Mouse (Mus musculus) macrophage (primary cell): ENCODE data around the gene Banf1. TPM values are rescaled to one million over a fixed set of nuclear protein-coding genes. Genes with fewer than 3 reads are reported as not detected.
"Not testable (repeated sequence)": the region's sequence is repeated elsewhere in the genome, so short reads cannot be mapped to it uniquely, and the experiment has no call there.

ENCODE experiments used
- H3K27ac ChIP-seq: fragments of 350-480 bp; formaldehyde crosslinking; 2 replicates; pipeline ENCODE4 v1.9.0; 2021
- H3K36me3 ChIP-seq: fragments of 350-480 bp; formaldehyde crosslinking; 2 replicates; pipeline ENCODE4 v1.9.0; 2021; ENCODE audit errors: inconsistent target
- H3K4me3 ChIP-seq: fragments of 350-480 bp; formaldehyde crosslinking; 2 replicates; pipeline ENCODE4 v1.9.0; 2021; ENCODE audit errors: inconsistent target
- H3K79me2 ChIP-seq: fragments of 350-480 bp; formaldehyde crosslinking; 2 replicates; pipeline ENCODE4 v1.9.0; 2021; ENCODE audit errors: inconsistent target
- WGBS: methylation state at CpG from one replicate; pipeline ENCODE4 v1.1.7; 2026; ENCODE audit warnings: inconsistent platforms; ENCODE audit not compliant: missing documents; 5-methylcytosine and 5-hydroxymethylcytosine counted together
- polyA plus RNA-seq: library from polyadenylated mRNA; stranded (reverse); fragments of 250-400 nt; gene quantifications from 3 replicates; pipeline ENCODE4 v1.2.4, GENCODE M21; 2018; ENCODE audit warnings: inconsistent platforms
- total RNA-seq, 78 experiments: library from RNA; depleted of rRNA; stranded (reverse); fragments of 250-400 nt; gene quantifications; 1 replicate in 9 of 78; 2 replicates in 24 of 78; 3 replicates in 43 of 78; 4 replicates in 2 of 78; pipeline ENCODE4 v1.2.4; 2018; ENCODE audit warnings: inconsistent platforms in 56 of 78

The Banf1 gene
- total RNA-seq (2018; cell fraction: chromatin; rRNA removed): 1 to 10 TPM in 25 of 26 experiments, not detected in 1; 1.4 to 6.7 (median 2.6) TPM
- total RNA-seq (2018; cell fraction: cytosol; rRNA removed): 10 to 100 TPM; 50.8 to 78.1 (median 67.8) TPM
- total RNA-seq (2018; cell fraction: nucleus; rRNA removed): 10 to 100 TPM in 21 of 26 experiments, 1 to 10 TPM in 5; 6.9 to 42.3 (median 17.3) TPM
- 43.3 to 113 TPM (median 54.5 TPM) in 3 replicates for polyA plus RNA-seq

DNA sequence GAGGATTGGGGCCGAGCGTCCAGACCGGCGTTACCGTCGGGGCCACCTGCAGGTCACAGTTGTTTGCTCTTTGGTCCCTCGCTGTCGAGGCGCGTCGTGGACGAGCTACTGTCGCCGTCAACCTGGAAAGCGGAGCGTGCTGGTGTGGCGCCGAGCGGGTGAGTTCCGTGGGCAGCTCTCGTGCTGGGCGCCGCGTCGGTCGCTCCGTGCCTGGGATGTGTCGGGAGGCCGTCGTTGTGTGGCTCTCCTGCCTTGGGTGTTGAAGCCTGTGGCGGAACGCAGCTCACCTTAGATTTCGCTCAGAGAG lies at the start of gene Banf1:
Gene Banf1, minus strand, starts transcription at position 116 of the 307 bp plus-strand sequence.
- Histone ChIP-seq H3K36me3 (peaks cover 15% of the 10 kb centered on the region), H3K27ac (peak within 1 kb of the TSS; percentile 87), H3K4me3 (peak within 1 kb of the TSS; percentile 91), H3K79me2 (peaks cover 44% of the 10 kb centered on the region)
- 1% methylated on average over 33 of the region's 33 CpGs for WGBS

DNA sequence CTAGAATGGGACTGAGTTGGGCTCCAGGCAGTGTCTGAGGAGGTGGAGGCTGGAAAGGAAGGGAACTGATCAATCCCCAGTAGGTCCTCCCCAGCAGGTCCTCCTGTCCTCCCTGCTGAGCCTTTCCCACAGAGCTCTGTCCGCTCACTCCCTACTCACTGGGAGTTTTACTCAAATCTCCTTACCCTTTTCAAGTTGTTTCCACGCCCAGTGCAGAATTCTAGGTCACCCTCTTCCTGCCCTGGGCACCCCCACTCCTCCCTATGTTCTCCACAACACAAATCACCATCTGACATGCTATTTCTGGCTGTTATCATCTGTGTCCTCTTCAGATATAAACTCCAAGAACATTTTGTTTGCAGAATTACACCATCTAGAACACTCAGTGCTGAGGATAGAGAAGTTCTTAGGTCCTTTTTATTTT lies 47.6 kb upstream of the Banf1 start:
- Histone ChIP-seq H3K79me2 (no peaks in the 10 kb centered on the region), H3K4me3 (no peak overlapping the region), H3K36me3 (peaks cover 3% of the 10 kb centered on the region; the same call in 1 of the 2 replicates), H3K27ac (no peak overlapping the region)
- WGBS: 95% methylated on average over 2 of the region's 2 CpGs

DNA sequence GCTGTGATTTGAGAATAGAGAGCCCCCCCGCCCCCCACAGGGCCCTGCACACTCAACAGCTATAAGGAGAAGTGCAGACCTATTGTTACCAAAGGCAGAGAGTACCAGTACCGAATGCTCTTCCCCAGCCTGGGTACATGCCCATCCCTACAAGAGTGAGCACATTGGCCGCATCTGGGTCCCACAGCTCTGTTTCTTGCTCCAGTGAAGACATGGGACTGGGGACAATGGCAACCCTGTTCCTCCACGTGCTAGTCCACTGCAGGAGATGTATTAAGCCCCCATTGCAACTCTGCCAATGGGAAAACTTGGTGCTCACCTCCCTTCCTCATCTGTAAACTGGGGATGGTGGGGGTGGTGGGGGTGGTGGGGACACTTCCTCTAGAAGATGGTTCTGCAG lies 46.9 kb upstream of the Banf1 start:
- H3K36me3 ChIP-seq: no peaks in the 10 kb centered on the region; the same call in 1 of the 2 replicates
- no peaks in the 10 kb centered on the region for H3K79me2 ChIP-seq
- H3K27ac ChIP-seq: no peak overlapping the region
- 83% methylated on average over 4 of the region's 4 CpGs for WGBS
- no peak overlapping the region for H3K4me3 ChIP-seq

DNA sequence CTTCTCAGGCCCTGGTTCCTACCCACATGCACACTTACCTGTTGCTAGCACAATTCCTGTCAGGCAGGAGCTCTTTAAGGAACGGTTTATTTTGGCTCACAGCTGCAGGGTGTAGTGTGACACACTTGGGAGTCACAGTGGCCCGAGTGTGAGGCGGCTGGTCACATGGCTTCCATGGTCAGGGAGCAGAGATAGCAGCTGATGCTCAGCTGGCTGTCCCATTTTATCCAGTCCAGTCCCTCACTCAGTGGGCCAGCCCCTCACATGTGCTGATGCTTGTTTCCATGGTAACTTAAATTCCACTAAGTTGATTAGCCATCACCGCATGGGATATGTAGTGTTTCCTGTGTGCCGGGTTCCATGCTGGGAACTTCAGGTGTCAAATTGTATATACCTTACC lies 45.0 kb upstream of the Banf1 start:
- 93% methylated on average over 5 of the region's 5 CpGs for WGBS
- no peak overlapping the region for H3K27ac ChIP-seq
- no peak overlapping the region for H3K4me3 ChIP-seq
- H3K36me3 ChIP-seq: no peaks in the 10 kb centered on the region
- H3K79me2 ChIP-seq: peaks cover 4% of the 10 kb centered on the region; the same call in 1 of the 2 replicates

DNA sequence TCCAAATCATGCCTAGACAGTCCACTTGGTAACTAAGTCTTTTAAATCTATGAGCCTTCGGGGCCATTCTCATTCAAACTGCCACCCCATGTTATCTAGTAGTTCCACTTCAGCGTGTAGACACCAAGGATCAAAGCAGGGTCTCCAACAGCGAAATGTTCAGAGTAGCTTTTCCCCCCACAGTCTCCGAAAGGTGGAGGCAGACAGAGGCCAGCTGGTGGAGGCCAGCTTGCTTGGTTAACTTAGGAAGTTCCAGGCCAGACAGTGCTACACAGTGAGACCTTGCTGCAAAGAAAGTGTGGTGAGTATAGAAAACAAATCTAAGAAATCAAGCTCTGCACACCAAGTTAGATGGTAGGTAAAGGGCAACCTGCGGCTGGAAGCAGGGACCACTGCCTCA lies 43.7 kb upstream of the Banf1 start:
- no peak overlapping the region for H3K27ac ChIP-seq
- H3K4me3 ChIP-seq: no peak overlapping the region
- peaks cover 4% of the 10 kb centered on the region; the same call in 1 of the 2 replicates for H3K79me2 ChIP-seq
- no peaks in the 10 kb centered on the region for H3K36me3 ChIP-seq
- WGBS: 92% methylated on average over 5 of the region's 5 CpGs

DNA sequence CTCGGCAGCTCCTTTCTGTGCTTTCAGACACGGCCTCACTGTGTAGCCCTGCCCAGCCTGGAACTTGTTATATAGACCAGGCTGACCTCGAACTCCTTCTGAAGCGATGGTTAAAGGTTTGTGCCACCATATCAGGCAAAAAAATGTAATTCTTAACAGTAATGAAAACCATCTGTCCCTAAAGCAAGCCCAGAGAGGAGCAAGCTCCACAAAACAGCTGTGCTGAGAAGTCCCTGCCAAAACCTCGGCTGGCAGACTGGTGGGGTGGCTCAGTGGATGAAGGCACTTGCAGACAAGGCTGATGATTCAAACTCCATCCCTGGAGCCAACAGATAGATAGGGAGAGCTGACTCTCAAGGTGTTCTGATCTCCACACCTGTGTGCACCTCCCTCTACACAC lies 42.1 kb upstream of the Banf1 start:
- peaks cover 4% of the 10 kb centered on the region; the same call in 1 of the 2 replicates for H3K79me2 ChIP-seq
- H3K4me3 ChIP-seq: no peak overlapping the region
- 80% methylated on average over 5 of the region's 5 CpGs for WGBS
- H3K36me3 ChIP-seq: no peaks in the 10 kb centered on the region
- peak overlapping the region; percentile 92 for H3K27ac ChIP-seq

DNA sequence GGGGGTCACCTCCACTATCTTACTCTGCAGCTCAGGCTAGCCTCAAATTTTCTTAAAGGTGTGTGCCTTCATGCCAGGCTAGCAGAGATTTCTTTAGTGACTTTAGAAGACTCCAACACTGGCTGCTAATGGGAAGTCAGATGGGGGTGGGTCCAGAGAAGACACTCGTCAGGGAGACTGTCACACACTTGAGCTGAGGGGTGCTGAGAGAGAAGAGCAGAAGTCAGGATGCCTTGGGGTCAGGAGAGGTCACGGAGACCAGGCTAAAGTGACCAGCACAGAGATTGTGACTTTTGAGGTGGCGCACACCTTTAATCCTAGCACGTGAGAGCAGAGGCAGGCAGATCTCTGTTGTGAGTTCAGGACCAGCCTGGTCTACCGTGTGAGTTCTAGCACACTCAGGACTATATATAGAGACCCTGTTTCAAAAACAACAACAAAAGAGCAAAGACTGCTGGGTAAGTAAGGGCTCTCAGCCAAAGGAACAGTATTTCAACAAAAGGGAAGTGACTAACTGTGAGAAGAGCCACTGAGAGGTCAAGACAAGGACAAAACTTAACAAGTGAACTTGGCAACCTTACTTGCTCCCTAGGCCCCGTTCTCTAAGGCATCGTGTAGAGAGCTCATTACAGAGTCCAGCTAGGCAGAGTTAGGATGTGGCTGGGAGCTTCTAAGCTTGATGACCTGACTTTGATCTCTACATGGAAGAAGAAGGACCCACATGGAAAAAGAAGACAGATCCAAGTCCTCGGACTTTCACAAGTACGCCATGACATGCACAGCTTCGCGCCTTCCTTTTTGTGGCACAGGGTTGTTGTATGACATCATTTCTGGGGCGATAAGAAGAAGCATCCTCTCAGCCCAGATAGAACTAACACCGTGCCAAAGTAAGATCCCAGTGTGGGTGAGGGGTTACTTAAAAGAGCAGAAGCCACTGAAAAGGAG lies 41.4 kb upstream of the Banf1 start:
- WGBS: 43% methylated on average over 13 of the region's 13 CpGs
- Histone ChIP-seq H3K4me3 (no peak overlapping the region), H3K36me3 (no peaks in the 10 kb centered on the region), H3K79me2 (peaks cover 4% of the 10 kb centered on the region; the same call in 1 of the 2 replicates), H3K27ac (peak overlapping the region; percentile 92)

DNA sequence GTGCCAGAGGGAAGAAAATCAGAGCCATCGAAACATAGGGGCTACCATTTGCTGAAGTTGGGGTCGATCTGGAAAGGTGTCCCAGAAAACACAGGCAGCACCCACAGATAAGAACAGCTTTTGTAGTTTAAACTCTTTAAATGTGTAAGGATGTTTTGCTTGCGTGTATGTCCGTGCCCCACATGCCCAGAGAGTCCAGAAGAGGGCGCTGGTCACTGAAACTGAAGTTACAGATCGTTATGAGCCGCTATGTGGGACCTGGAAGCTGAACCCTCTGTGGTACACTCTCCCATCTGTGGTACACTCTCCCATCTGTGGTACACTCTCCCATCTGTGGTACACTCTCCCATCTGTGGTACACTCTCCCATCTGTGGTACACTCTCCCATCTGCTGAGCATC lies 40.2 kb upstream of the Banf1 start:
- H3K79me2 ChIP-seq: peaks cover 4% of the 10 kb centered on the region; the same call in 1 of the 2 replicates
- WGBS: 17% methylated on average over 7 of the region's 7 CpGs
- no peaks in the 10 kb centered on the region for H3K36me3 ChIP-seq
- peak overlapping the region; percentile 92 for H3K27ac ChIP-seq
- H3K4me3 ChIP-seq: peak overlapping the region; percentile 84

DNA sequence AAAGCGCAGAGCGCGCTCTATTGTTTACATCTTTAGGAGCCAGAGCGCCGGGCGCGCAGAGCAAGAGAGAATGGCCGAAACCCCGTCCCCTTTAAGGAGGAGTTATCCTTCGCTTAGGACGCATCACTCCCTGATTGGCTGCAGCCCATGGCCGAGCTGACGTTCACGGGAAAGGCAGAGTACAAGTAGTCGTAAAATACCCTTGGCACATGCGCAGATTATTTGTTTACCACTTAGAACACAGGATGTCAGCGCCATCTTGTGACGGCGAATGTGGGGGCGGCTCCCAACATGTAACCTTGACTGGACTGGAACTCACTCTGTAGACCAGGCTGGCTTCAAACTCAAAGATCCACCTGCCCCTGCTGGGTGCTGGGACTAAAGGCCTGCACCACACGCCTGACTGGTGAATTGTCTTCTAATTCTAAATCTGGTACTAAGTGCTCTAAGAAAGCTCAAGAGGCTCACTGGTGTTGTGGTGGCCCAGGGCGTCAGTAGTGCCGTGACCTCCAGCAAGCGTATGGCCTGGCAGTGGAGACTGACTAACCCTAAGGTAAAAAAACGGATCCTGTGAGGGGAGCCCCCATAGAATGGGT lies 39.7 kb upstream of the Banf1 start:
- not testable (repeated sequence) for H3K79me2 ChIP-seq, H3K36me3 ChIP-seq
- 16% methylated on average over 17 of the region's 25 CpGs for WGBS
- H3K4me3 ChIP-seq: peak overlapping the region; percentile 84
- H3K27ac ChIP-seq: peak overlapping the region; percentile 92

DNA sequence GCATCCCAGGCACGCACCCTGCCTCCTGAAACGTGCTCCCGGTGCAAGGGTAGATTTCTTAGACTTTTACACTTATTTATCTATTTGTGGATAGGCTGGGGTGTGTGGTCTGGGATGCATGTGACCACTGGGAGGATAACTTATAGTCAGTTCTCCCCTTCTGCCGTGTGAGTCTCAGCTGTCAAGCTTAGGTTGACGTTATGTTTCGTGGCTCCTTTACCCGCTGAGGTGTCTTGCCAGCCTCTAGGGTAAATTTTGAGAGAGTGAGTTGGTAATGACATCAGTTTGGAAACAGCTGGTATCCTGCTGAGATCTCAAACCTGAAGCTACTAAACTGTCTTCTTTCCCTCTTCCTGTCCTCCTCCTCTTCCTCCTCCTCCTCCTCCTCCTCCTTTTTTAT lies 39.0 kb upstream of the Banf1 start:
- Histone ChIP-seq H3K79me2 (peaks cover 4% of the 10 kb centered on the region; the same call in 1 of the 2 replicates), H3K4me3 (peak overlapping the region; percentile 84), H3K36me3 (no peaks in the 10 kb centered on the region), H3K27ac (peak overlapping the region; percentile 12; the same call in 1 of the 2 replicates)
- 20% methylated on average over 7 of the region's 7 CpGs for WGBS

DNA sequence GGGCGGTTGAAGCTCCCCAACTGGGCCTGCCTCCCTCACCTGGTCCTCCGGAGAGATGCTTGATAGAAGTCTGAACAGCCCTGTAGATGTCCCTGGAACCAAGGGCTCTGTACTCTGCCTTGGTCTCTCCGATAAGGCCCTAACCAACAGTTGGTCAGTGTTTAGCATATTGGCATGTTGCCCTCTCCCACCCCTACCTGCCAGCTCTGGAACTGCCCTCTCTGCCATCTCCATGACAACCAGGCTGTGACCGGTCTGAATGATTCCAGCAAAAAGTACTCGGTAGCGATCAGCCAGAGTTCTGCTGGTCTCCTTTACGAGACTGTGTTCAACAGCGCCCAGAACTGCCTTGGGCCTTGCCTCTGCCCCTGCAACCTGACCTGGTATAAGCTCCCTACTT lies 35.3 kb upstream of the Banf1 start, which contains the start of gene Tsga10ip:
Gene Tsga10ip, minus strand, starts transcription at position 234 of the 400 bp plus-strand sequence.
- 97% methylated on average over 8 of the region's 8 CpGs for WGBS
- Histone ChIP-seq H3K36me3 (no peaks in the 10 kb centered on the region), H3K79me2 (peaks cover under 1% of the 10 kb centered on the region; the same call in 1 of the 2 replicates), H3K4me3 (no peak within 1 kb of the TSS), H3K27ac (no peak within 1 kb of the TSS)

DNA sequence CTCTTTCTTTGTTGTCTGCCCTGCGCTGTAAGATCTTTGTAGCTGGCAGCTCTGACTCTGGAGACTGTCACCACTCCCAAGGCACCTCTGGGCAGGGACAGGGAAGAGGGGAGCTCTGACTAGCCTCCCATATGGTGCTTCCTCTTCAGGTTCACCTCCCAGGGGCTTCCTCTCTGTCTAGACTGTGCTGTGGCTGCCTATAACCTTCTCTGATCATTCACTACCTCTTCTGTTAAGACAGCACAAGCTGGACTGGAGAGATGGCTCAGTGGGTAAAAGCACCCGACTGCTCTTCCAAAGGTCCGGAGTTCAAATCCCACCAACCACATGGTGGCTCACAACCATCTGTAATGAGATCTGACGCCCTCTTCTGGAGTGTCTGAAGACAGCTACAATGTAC lies 34.1 kb upstream of the Banf1 start:
- H3K36me3 ChIP-seq, H3K27ac ChIP-seq, H3K79me2 ChIP-seq, H3K4me3 ChIP-seq: not testable (repeated sequence)
- 93% methylated on average over 3 of the region's 4 CpGs for WGBS

DNA sequence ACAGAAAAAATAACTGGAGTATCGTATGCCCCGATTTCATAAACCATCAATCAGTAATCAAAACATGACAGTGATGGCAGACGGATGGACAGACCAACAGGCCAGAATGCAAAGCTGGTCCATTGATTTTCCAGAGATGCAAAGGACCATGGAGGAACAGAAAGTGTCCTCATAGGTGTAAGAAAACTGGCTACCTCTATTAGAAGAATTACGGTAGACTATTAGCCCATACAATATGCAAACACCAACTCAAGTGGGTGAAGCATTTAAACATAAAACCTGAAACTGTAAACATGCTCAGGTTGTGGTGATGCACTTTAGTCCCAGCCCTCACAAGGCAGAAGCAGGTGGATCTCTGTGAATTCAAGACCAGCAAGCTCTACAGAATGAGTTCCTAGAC lies 28.4 kb upstream of the Banf1 start:
- Histone ChIP-seq H3K4me3 (no peak overlapping the region), H3K27ac (no peak overlapping the region), H3K79me2 (no peaks in the 10 kb centered on the region), H3K36me3 (no peaks in the 10 kb centered on the region)
- WGBS: 92% methylated on average over 4 of the region's 4 CpGs

DNA sequence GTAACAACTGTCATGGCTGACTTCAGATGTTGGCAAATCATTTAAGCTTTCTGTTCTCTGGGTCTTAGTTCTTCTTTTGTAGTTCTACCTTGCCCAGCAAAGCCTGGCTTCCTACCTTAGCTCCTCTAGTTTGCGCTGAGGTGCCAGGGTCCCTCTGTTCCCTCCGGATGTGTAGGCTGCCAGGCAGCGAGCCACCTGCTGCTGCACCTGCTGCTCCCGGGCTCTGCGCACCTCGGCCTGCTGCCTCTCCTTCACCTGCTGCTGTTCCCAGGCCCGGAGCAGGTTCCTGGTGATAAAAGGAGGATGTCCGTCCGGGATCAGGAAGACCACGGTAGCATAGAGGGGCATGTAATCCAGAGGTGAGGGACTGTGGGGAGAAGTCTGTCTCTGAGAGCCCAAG lies 27.2 kb upstream of the Banf1 start:
- Histone ChIP-seq H3K4me3 (no peak overlapping the region), H3K36me3 (no peaks in the 10 kb centered on the region), H3K79me2 (no peaks in the 10 kb centered on the region), H3K27ac (no peak overlapping the region)
- 85% methylated on average over 10 of the region's 10 CpGs for WGBS

DNA sequence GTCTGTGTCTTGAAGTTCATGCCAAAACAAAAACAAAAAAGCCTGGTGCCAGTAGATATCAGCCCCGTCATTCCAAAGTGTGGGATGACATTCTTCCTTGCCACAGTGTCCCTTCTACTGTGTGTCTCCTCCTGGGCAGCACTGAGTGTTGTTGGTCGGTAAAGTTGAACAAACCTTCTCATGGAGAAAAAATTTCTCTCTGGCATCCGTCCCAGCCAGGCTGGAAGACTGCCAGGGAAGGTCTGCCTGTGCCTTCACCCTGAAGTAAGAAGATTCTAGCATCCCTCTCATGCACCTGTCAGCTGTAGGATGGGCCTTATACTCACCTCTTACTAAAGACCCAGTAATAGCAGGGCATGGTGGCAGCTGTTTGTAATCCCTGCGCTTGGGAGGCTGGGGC lies 25.9 kb upstream of the Banf1 start:
- H3K79me2 ChIP-seq: peaks cover 3% of the 10 kb centered on the region
- no peak overlapping the region for H3K27ac ChIP-seq
- 61% methylated on average over 4 of the region's 4 CpGs for WGBS
- H3K36me3 ChIP-seq: no peaks in the 10 kb centered on the region
- no peak overlapping the region for H3K4me3 ChIP-seq
